Mouse (Mus musculus) embryonic facial prominence, embryonic 10.5 days (tissue): Measurements from ENCODE around the gene Palmd. TPM values are rescaled to one million over a fixed set of nuclear protein-coding genes. Genes with fewer than 3 reads are reported as not detected.

Source experiments
- DNase-seq: peaks from one replicate; pipeline ENCODE4 v3.0.0-alpha.2; 2017; ENCODE audit warnings: low spot score
- H3K27ac ChIP-seq: fragments of 300-500 bp; sonication (generic); replicated peaks from 2 replicates; pipeline ENCODE4 v1.5.1; 2016; ENCODE audit warnings: mild to moderate bottlenecking
- H3K27me3 ChIP-seq: fragments of 300-500 bp; sonication (generic); replicated peaks from 2 replicates; pipeline ENCODE4 v1.6.1; 2016; ENCODE audit warnings: low read depth, mild to moderate bottlenecking; ENCODE audit not compliant: poor library complexity, severe bottlenecking
- H3K36me3 ChIP-seq: fragments of 300-500 bp; sonication (generic); replicated peaks from 2 replicates; pipeline ENCODE4 v1.6.1; 2016; ENCODE audit warnings: mild to moderate bottlenecking, moderate library complexity
- H3K4me1 ChIP-seq: fragments of 300-500 bp; sonication (generic); 2 replicates; pipeline ENCODE4 v1.6.1; 2016
- H3K4me3 ChIP-seq: fragments of 300-500 bp; sonication (generic); 2 replicates; pipeline ENCODE4 v1.5.1; 2016; ENCODE audit warnings: mild to moderate bottlenecking, moderate library complexity
- H3K9me3 ChIP-seq: fragments of 300-500 bp; sonication (generic); 2 replicates; pipeline ENCODE4 v1.6.1; 2016; ENCODE audit warnings: mild to moderate bottlenecking
- WGBS: fragments of 180-500 bp; shearing (Covaris S2); methylation state at CpG from one replicate; pipeline ENCODE4 v1.1.7; 2016; 5-methylcytosine and 5-hydroxymethylcytosine counted together
- polyA plus RNA-seq: library from polyadenylated mRNA; unstranded; fragments of >200 nt; fragmentation: Nextera tagmentation; extraction: Ambion mirVana; gene quantifications from 2 replicates; pipeline ENCODE4 v1.2.1, GENCODE M21; 2016

Palmd gene
- polyA plus RNA-seq, 1 experiment from 2014 or later, result 1.5 TPM

GRCm38 (mm10) chr3:116870372-116870771, 98.4 kb downstream of the Palmd start:
- DNase-seq, result no peak
- WGBS, result 58% methylated on average over 3 of the region's 3 CpGs
- no peaks in the 10 kb centered on the region for H3K9me3 ChIP-seq
- H3K4me1 ChIP-seq, result peaks cover under 1% of the 10 kb centered on the region
- no peaks in the 10 kb centered on the region for H3K36me3 ChIP-seq
- H3K4me3 ChIP-seq, result no peak overlapping the region
- H3K27me3 ChIP-seq, result no peaks in the 10 kb centered on the region
- no peak overlapping the region for H3K27ac ChIP-seq

Other genes with a start within 250 kb of the Palmd start
- gene Agl, start 160.8 kb downstream of the Palmd start, polyA plus RNA-seq, result 9.9 and 10.2 TPM in 2 replicates
- gene Frrs1, start 109.5 kb downstream of the Palmd start, polyA plus RNA-seq, result 13.8 and 15.1 TPM in 2 replicates
- not detected in 2 replicates for gene 4930455H04Rik, start 720 bp downstream of the Palmd start, polyA plus RNA-seq